Mouse (Mus musculus) embryonic fibroblast, embryonic 13.5 days (primary cell): ENCODE measurements around the gene Pacs2. TPM values are rescaled to one million over a fixed set of nuclear protein-coding genes. Genes with fewer than 3 reads are reported as not detected.

Experiments used
- H3K27ac ChIP-seq: 2 replicates; pipeline ENCODE4 v1.5.1; 2012; ENCODE audit warnings: low read length, control low read depth, inconsistent platforms; ENCODE audit not compliant: insufficient read depth
- H3K4me1 ChIP-seq: 2 replicates; pipeline ENCODE4 v1.6.1; 2011; ENCODE audit warnings: low read length; ENCODE audit not compliant: control insufficient read depth, insufficient read depth
- H3K4me3 ChIP-seq: 2 replicates; pipeline ENCODE4 v1.5.1; 2011; ENCODE audit warnings: mild to moderate bottlenecking, control low read depth, low read length; ENCODE audit not compliant: insufficient read depth
- CTCF ChIP-seq: IDR thresholded peaks from 2 replicates; pipeline ENCODE4 v1.5.1; 2011; ENCODE audit warnings: mild to moderate bottlenecking, control low read depth, low read length, moderate library complexity, borderline replicate concordance; ENCODE audit not compliant: insufficient read depth
- POLR2A ChIP-seq: IDR thresholded peaks from 2 replicates; pipeline ENCODE4 v1.6.1; 2011; ENCODE audit warnings: low read depth, mild to moderate bottlenecking, control low read depth, low read length, moderate library complexity
- polyA plus RNA-seq: library from polyadenylated mRNA; stranded (reverse); fragments of >200 nt; gene quantifications from 2 replicates; pipeline ENCODE4 v1.2.4, GENCODE M21; 2011; ENCODE audit warnings: low read depth; ENCODE audit not compliant: missing spikeins, insufficient read length

The Pacs2 gene
- 33.4 and 44.5 TPM in 2 replicates for polyA plus RNA-seq

GRCm38 (mm10) chr12:113013604-113014558 is at the start of gene Pacs2:
Pacs2 (plus strand) TSS chr12:113014508.
- H3K4me3 ChIP-seq: peak within 1 kb of the TSS; percentile 73
- TF ChIP-seq CTCF (no peak), POLR2A (peak; percentile 94)
- H3K4me1 ChIP-seq: peaks cover 27% of the 10 kb centered on the region
- peak within 1 kb of the TSS; percentile 82 for H3K27ac ChIP-seq

- Histone ChIP-seq H3K4me1 (no peaks in the 10 kb centered on the region), H3K27ac (no peak overlapping the region), H3K4me3 (no peak overlapping the region)
- TF ChIP-seq POLR2A (no peak), CTCF (no peak)
These were observed 48.5 kb upstream of the Pacs2 start for GRCm38 (mm10) chr12:112965783-112966182.

- Histone ChIP-seq H3K4me1 (no peaks in the 10 kb centered on the region), H3K4me3 (no peak overlapping the region), H3K27ac (no peak overlapping the region)
- TF ChIP-seq CTCF (no peak), POLR2A (no peak)
These were observed 45.4 kb upstream of the Pacs2 start for GRCm38 (mm10) chr12:112968943-112969342.

GRCm38 (mm10) chr12:112969616-112970015 is 44.7 kb upstream of the Pacs2 start:
- Histone ChIP-seq H3K4me3 (no peak overlapping the region), H3K4me1 (no peaks in the 10 kb centered on the region), H3K27ac (no peak overlapping the region)
- TF ChIP-seq CTCF (no peak), POLR2A (no peak)

DNA sequence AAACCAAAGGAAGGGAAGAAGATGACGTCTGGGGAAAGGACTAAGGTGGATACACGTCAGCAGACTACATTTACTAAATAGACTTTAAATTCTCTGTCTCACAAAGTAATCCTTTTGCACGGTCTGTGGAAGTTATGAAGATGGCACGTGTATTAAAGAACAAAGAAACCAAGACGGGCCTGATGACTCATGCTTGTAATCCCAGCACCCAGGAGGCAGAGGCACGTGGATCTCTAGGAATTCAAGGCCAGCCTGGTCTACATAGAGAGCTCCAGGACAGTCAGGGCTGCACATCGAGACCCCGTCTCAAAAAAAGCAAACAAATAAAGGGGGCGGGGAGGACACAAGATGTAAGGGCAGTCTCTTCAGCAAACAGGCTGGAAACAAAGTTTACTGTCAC is 39.6 kb upstream of the Pacs2 start:
- TF ChIP-seq POLR2A: no peak
- TF ChIP-seq CTCF: no peak
- no peak overlapping the region for H3K4me3 ChIP-seq
- no peak overlapping the region for H3K27ac ChIP-seq
- H3K4me1 ChIP-seq: no peaks in the 10 kb centered on the region

- H3K27ac ChIP-seq: peak within 1 kb of the TSS; percentile 52; the same call in 1 of the 2 replicates
- H3K4me3 ChIP-seq: peak within 1 kb of the TSS; percentile 53
- TF ChIP-seq CTCF: 0 out of 2 replicates have a peak, but pooled peaks have one; percentile 10
- peak; percentile 77 for TF ChIP-seq POLR2A
- H3K4me1 ChIP-seq: no peaks in the 10 kb centered on the region
These were observed 37.8 kb upstream of the Pacs2 start, which contains the start of gene Btbd6 for GRCm38 (mm10) chr12:112976371-112977073. Btbd6 (plus strand) TSS chr12:112976482.

GRCm38 (mm10) chr12:112977156-112977555 is 37.2 kb upstream of the Pacs2 start:
- TF ChIP-seq POLR2A (no peak), CTCF (no peak)
- H3K27ac ChIP-seq: no peak overlapping the region
- no peaks in the 10 kb centered on the region for H3K4me1 ChIP-seq
- H3K4me3 ChIP-seq: peak overlapping the region; percentile 53

- no peak overlapping the region for H3K4me3 ChIP-seq
- TF ChIP-seq CTCF (no peak), POLR2A (no peak)
- no peaks in the 10 kb centered on the region for H3K4me1 ChIP-seq
- no peak overlapping the region for H3K27ac ChIP-seq
These were observed 32.3 kb upstream of the Pacs2 start for GRCm38 (mm10) chr12:112982031-112982430.

- H3K27ac ChIP-seq: no peak overlapping the region
- H3K4me3 ChIP-seq: no peak overlapping the region
- TF ChIP-seq POLR2A: no peak
- no peak for TF ChIP-seq CTCF
- H3K4me1 ChIP-seq: no peaks in the 10 kb centered on the region
These were observed 29.0 kb upstream of the Pacs2 start for GRCm38 (mm10) chr12:112985346-112985745.

- TF ChIP-seq CTCF: peak; percentile 8; the same call in 1 of the 2 replicates
- TF ChIP-seq POLR2A: no peak
- Histone ChIP-seq H3K4me3 (no peak overlapping the region), H3K4me1 (peaks cover 9% of the 10 kb centered on the region), H3K27ac (no peak overlapping the region)
These were observed 26.4 kb upstream of the Pacs2 start for GRCm38 (mm10) chr12:112987877-112988276.
